Mouse (Mus musculus): Measurements from ENCODE around the gene Gm8947. TPM values are rescaled to one million over a fixed set of nuclear protein-coding genes. Genes with fewer than 3 reads are reported as not detected.
"Not testable (repeated sequence)": the region's sequence is repeated elsewhere in the genome, so short reads cannot be mapped to it uniquely, and the experiment has no call there.

The Gm8947 gene
- polyA plus RNA-seq, 1 experiment from 2014 or later = not detected

GRCm38 (mm10) chr1:151211666-151212065, 19.5 kb downstream of the Gm8947 start:
- H3K9me3 ChIP-seq (replicated peaks; ENCODE audit: control insufficient read depth, low read length); H3K4me1 ChIP-seq (ENCODE audit: control insufficient read depth, insufficient read depth, low read length); ATAC-seq (replicated peaks; ENCODE audit: extremely low read depth, insufficient read depth, low FRiP score); H3K36me3 ChIP-seq (ENCODE audit: control insufficient read depth, insufficient read depth); H3K4me3 ChIP-seq (ENCODE audit: low read length); H3K27me3 ChIP-seq (ENCODE audit: control insufficient read depth, insufficient read depth, low read length); H3K4me2 ChIP-seq (ENCODE audit: low read depth, low read length); H3K27ac ChIP-seq (ENCODE audit: low read length); H3K9ac ChIP-seq (ENCODE audit: low read length): not testable (repeated sequence)
- 70% methylated on average over 5 of the region's 5 CpGs for WGBS

GRCm38 (mm10) chr1:151214862-151215261, 22.7 kb downstream of the Gm8947 start:
- ATAC-seq (replicated peaks; ENCODE audit: extremely low read depth, insufficient read depth, low FRiP score) = no peak

DNA sequence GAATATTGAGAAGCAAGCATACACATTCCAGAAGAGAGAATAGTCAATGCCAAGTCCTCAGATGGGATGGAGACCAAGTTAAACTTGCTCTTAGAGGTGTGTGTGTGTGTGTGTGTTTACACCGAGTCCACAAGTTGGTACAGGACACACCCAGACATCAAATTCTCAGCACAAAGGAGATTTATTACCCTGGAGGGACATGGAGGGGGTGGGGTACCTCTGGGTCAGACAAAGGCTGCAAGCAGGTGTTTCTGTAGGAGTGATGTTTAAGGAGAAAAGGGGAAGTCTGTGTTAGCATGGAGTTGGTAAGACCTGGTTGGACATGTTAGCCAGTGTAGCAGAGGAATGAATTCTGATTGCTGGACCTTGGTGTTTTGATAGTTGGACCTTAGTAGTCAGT, 23.8 kb downstream of the Gm8947 start:
- Histone ChIP-seq H3K4me2 (ENCODE audit: low read depth, low read length) (no peak overlapping the region), H3K27me3 (ENCODE audit: control insufficient read depth, insufficient read depth, low read length) (no peaks in the 10 kb centered on the region), H3K27ac (ENCODE audit: low read length) (no peak overlapping the region), H3K4me3 (ENCODE audit: low read length) (no peak overlapping the region), H3K9ac (ENCODE audit: low read length) (no peak overlapping the region), H3K4me1 (ENCODE audit: control insufficient read depth, insufficient read depth, low read length) (peaks cover 4% of the 10 kb centered on the region; the same call in 1 of the 2 replicates), H3K36me3 (ENCODE audit: control insufficient read depth, insufficient read depth) (no peaks in the 10 kb centered on the region), H3K9me3 (replicated peaks; ENCODE audit: control insufficient read depth, low read length) (no peaks in the 10 kb centered on the region)
- 63% methylated on average over 1 of the region's 1 CpGs for WGBS
- no peak for ATAC-seq (replicated peaks; ENCODE audit: extremely low read depth, insufficient read depth, low FRiP score)

More at GRCm38 (mm10) chr1:151214862-151215261, 22.7 kb downstream of the Gm8947 start:
- Histone ChIP-seq H3K36me3 (ENCODE audit: control insufficient read depth, insufficient read depth) (no peaks in the 10 kb centered on the region), H3K4me2 (ENCODE audit: low read depth, low read length) (no peak overlapping the region), H3K9ac (ENCODE audit: low read length) (no peak overlapping the region), H3K27ac (ENCODE audit: low read length) (no peak overlapping the region), H3K4me1 (ENCODE audit: control insufficient read depth, insufficient read depth, low read length) (peaks cover 4% of the 10 kb centered on the region; the same call in 1 of the 2 replicates), H3K27me3 (ENCODE audit: control insufficient read depth, insufficient read depth, low read length) (no peaks in the 10 kb centered on the region), H3K9me3 (replicated peaks; ENCODE audit: control insufficient read depth, low read length) (no peaks in the 10 kb centered on the region), H3K4me3 (ENCODE audit: low read length) (no peak overlapping the region)
- 62% methylated on average over 2 of the region's 2 CpGs for WGBS

DNA sequence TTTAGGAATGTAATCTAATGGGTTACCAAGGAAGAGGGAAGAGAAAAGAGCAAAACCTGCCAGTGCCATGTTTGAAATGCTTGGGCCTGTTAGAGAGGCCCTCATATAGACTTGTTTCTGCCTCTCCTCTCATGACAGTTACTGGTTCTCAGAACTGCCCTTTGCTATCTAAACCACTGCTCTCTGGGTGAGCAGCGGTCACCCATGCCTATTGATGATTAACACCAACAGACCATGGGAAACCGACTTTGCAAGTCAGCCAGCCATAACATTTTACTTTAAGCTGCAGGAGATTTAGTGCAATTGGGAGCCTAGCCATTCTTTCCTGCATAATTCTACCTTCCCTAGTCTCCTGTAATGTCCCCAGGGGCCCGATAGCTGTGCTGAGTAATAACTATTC, 24.2 kb downstream of the Gm8947 start:
- Histone ChIP-seq H3K27me3 (ENCODE audit: control insufficient read depth, insufficient read depth, low read length) (no peaks in the 10 kb centered on the region), H3K27ac (ENCODE audit: low read length) (no peak overlapping the region), H3K36me3 (ENCODE audit: control insufficient read depth, insufficient read depth) (no peaks in the 10 kb centered on the region), H3K4me1 (ENCODE audit: control insufficient read depth, insufficient read depth, low read length) (peaks cover 4% of the 10 kb centered on the region; the same call in 1 of the 2 replicates), H3K9ac (ENCODE audit: low read length) (no peak overlapping the region), H3K4me2 (ENCODE audit: low read depth, low read length) (no peak overlapping the region), H3K4me3 (ENCODE audit: low read length) (no peak overlapping the region), H3K9me3 (replicated peaks; ENCODE audit: control insufficient read depth, low read length) (no peaks in the 10 kb centered on the region)
- 74% methylated on average over 3 of the region's 3 CpGs for WGBS
- no peak for ATAC-seq (replicated peaks; ENCODE audit: extremely low read depth, insufficient read depth, low FRiP score)

DNA sequence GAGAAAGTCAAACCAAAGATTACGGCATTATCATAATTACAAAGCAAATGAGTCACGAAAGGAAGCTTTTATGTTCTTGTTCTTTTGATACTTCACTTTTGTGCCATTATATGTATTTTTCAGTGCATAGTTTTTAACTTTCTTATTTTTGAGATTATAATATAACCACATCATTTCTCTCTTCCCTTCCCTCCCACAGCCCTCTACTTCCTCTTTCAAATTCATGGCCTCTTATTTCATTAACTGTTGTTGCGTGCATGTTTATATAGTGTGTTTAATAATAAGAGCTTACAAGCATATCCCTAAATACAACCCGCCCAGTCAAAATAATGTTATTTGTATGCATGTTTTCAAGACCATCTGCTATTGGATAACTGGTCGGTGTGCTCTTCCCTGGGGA, 26.9 kb downstream of the Gm8947 start:
- Histone ChIP-seq H3K4me1 (ENCODE audit: control insufficient read depth, insufficient read depth, low read length) (peaks cover 7% of the 10 kb centered on the region; the same call in 1 of the 2 replicates), H3K36me3 (ENCODE audit: control insufficient read depth, insufficient read depth) (no peaks in the 10 kb centered on the region), H3K27me3 (ENCODE audit: control insufficient read depth, insufficient read depth, low read length) (no peaks in the 10 kb centered on the region), H3K4me2 (ENCODE audit: low read depth, low read length) (no peak overlapping the region), H3K9me3 (replicated peaks; ENCODE audit: control insufficient read depth, low read length) (no peaks in the 10 kb centered on the region), H3K4me3 (ENCODE audit: low read length) (no peak overlapping the region), H3K27ac (ENCODE audit: low read length) (no peak overlapping the region), H3K9ac (ENCODE audit: low read length) (no peak overlapping the region)
- 88% methylated on average over 5 of the region's 5 CpGs for WGBS
- no peak for ATAC-seq (replicated peaks; ENCODE audit: extremely low read depth, insufficient read depth, low FRiP score)

- H3K4me3 ChIP-seq (ENCODE audit: low read length) = no peak overlapping the region
- H3K9ac ChIP-seq (ENCODE audit: low read length) = no peak overlapping the region
- H3K4me1 ChIP-seq (ENCODE audit: control insufficient read depth, insufficient read depth, low read length) = 0 out of 2 replicates have a peak, but pooled peaks cover 2% of the 10 kb centered on the region
- no peaks in the 10 kb centered on the region for H3K36me3 ChIP-seq (ENCODE audit: control insufficient read depth, insufficient read depth)
- 79% methylated on average over 7 of the region's 7 CpGs for WGBS
- H3K27me3 ChIP-seq (ENCODE audit: control insufficient read depth, insufficient read depth, low read length) = no peaks in the 10 kb centered on the region
- no peaks in the 10 kb centered on the region for H3K9me3 ChIP-seq (replicated peaks; ENCODE audit: control insufficient read depth, low read length)
- no peak overlapping the region for H3K27ac ChIP-seq (ENCODE audit: low read length)
- no peak overlapping the region for H3K4me2 ChIP-seq (ENCODE audit: low read depth, low read length)
- ATAC-seq (replicated peaks; ENCODE audit: extremely low read depth, insufficient read depth, low FRiP score) = no peak
Observed at GRCm38 (mm10) chr1:151220098-151220497, 27.9 kb downstream of the Gm8947 start.

DNA sequence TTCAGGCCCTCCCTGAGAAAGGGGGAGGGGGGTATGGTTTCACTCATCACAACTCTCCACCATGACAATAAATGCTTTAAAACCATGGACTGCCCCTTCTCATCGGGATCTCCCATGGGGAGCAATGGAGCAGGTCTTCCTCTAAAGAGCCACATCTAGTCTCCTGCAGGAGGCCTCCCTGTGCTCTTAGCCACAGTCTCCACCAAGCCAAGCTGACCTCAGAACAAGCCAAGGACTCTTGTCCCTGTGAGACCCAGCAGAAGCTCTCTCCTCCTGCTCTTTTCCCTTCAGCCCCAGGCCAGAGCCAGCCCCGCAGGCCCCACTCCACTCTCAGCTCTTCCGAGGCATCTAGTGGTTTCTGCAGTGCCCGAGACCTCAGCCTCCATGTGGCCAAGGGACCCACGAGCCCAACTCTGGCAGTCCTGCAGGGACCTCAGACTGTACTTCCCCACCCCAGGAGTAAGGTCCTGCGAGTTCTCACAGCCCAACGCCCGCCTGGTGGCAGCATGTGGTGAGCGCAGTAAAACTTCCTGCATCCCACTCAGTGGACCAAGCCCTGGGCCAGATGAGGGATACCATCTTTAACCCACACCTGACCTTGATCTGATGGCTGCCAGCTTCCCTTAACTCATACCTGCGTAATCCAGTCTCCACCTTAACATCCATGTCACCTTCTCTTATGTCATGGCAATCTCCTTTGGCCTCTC, 30.5 kb downstream of the Gm8947 start:
- Histone ChIP-seq H3K9me3 (replicated peaks; ENCODE audit: control insufficient read depth, low read length) (no peaks in the 10 kb centered on the region), H3K9ac (ENCODE audit: low read length) (no peak overlapping the region), H3K4me2 (ENCODE audit: low read depth, low read length) (no peak overlapping the region), H3K4me3 (ENCODE audit: low read length) (no peak overlapping the region), H3K27ac (ENCODE audit: low read length) (no peak overlapping the region), H3K27me3 (ENCODE audit: control insufficient read depth, insufficient read depth, low read length) (no peaks in the 10 kb centered on the region), H3K4me1 (ENCODE audit: control insufficient read depth, insufficient read depth, low read length) (0 out of 2 replicates have a peak, but pooled peaks cover 2% of the 10 kb centered on the region), H3K36me3 (ENCODE audit: control insufficient read depth, insufficient read depth) (no peaks in the 10 kb centered on the region)
- no peak for ATAC-seq (replicated peaks; ENCODE audit: extremely low read depth, insufficient read depth, low FRiP score)
- WGBS = 89% methylated on average over 10 of the region's 10 CpGs

DNA sequence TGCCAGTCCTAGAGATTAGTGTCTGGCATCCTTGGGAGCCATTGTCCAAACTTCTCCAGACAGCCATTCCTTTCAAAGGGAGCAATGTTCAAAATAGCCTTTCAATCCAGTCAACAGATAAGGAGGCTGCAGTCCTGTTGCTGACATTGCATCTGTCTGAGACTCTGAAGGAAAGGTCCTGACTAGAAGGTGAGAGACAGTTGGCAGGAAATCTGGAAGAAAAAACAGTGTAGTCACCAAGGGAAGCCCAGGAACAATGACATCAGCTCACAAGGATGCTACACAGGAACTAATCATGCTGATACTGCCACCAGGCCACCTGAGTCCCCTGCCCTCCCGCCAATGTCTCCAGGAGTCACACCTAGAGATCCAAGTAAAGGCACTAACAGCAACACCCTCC, 31.2 kb downstream of the Gm8947 start:
- Histone ChIP-seq H3K9ac (ENCODE audit: low read length) (no peak overlapping the region), H3K4me3 (ENCODE audit: low read length) (no peak overlapping the region), H3K27ac (ENCODE audit: low read length) (no peak overlapping the region), H3K9me3 (replicated peaks; ENCODE audit: control insufficient read depth, low read length) (no peaks in the 10 kb centered on the region), H3K4me1 (ENCODE audit: control insufficient read depth, insufficient read depth, low read length) (0 out of 2 replicates have a peak, but pooled peaks cover 2% of the 10 kb centered on the region), H3K36me3 (ENCODE audit: control insufficient read depth, insufficient read depth) (no peaks in the 10 kb centered on the region), H3K27me3 (ENCODE audit: control insufficient read depth, insufficient read depth, low read length) (no peaks in the 10 kb centered on the region), H3K4me2 (ENCODE audit: low read depth, low read length) (no peak overlapping the region)
- WGBS = 40% methylated on average over 1 of the region's 1 CpGs
- ATAC-seq (replicated peaks; ENCODE audit: extremely low read depth, insufficient read depth, low FRiP score) = no peak

GRCm38 (mm10) chr1:151224536-151224935, 32.4 kb downstream of the Gm8947 start:
- H3K36me3 ChIP-seq (ENCODE audit: control insufficient read depth, insufficient read depth) = no peaks in the 10 kb centered on the region
- H3K4me3 ChIP-seq (ENCODE audit: low read length) = no peak overlapping the region
- ATAC-seq (replicated peaks; ENCODE audit: extremely low read depth, insufficient read depth, low FRiP score) = no peak
- H3K4me1 ChIP-seq (ENCODE audit: control insufficient read depth, insufficient read depth, low read length) = 0 out of 2 replicates have a peak, but pooled peaks cover 2% of the 10 kb centered on the region
- H3K9me3 ChIP-seq (replicated peaks; ENCODE audit: control insufficient read depth, low read length) = no peaks in the 10 kb centered on the region
- no peak overlapping the region for H3K9ac ChIP-seq (ENCODE audit: low read length)
- no peaks in the 10 kb centered on the region for H3K27me3 ChIP-seq (ENCODE audit: control insufficient read depth, insufficient read depth, low read length)
- H3K27ac ChIP-seq (ENCODE audit: low read length) = no peak overlapping the region
- H3K4me2 ChIP-seq (ENCODE audit: low read depth, low read length) = no peak overlapping the region
- WGBS = 95% methylated on average over 1 of the region's 1 CpGs

All from heart, embryonic 16.5 days (tissue).